Mouse (Mus musculus) cerebellum, postnatal 25 days (tissue): Measurements from ENCODE around the gene Sirpb1c.
"Not testable (repeated sequence)": the region's sequence is repeated elsewhere in the genome, so short reads cannot be mapped to it uniquely, and the experiment has no call there.

Source experiments
- DNase-seq, 2 experiments: peaks; one replicate each; pipeline ENCODE4 v3.0.0; 2021; ENCODE audit warnings: mixed read lengths in 2 of 2

Gene Sirpb1c

GRCm38 (mm10) chr3:15848280-15848679 lies at the start of gene Sirpb1c:
Gene Sirpb1c (minus strand): TSS chr3:15848528.
- DNase-seq: not testable (repeated sequence)

GRCm38 (mm10) chr3:15886380-15886779 lies 38.1 kb upstream of the Sirpb1c start:
- no peak for DNase-seq

GRCm38 (mm10) chr3:15855773-15856172 lies 7.4 kb upstream of the Sirpb1c start:
- DNase-seq: not testable (repeated sequence)

- no peak for DNase-seq
Observed at GRCm38 (mm10) chr3:15849922-15850321, 1.6 kb upstream of the Sirpb1c start.

GRCm38 (mm10) chr3:15847332-15848047 lies 838 bp downstream of the Sirpb1c start:
- DNase-seq: no peak

- DNase-seq: not testable (repeated sequence)
Observed at GRCm38 (mm10) chr3:15773642-15774041, 74.7 kb downstream of the Sirpb1c start.
